Mouse (Mus musculus): ENCODE data around the gene Cmtm1.

- TF ChIP-seq GATA1 (IDR thresholded peaks at IDR 0.05; ENCODE audit: borderline replicate concordance, low read length) (no peak), FLI1 (IDR thresholded peaks at IDR 0.05; ENCODE audit: low read length) (no peak)
These were observed 48.7 kb upstream of the Cmtm1 start for GRCm38 (mm10) chr8:104358637-104359036.
